Mouse (Mus musculus) erythroblast, adult 5-6 weeks (primary cell): ENCODE data around the gene Nfkbie. TPM values are rescaled to one million over a fixed set of nuclear protein-coding genes. Genes with fewer than 3 reads are reported as not detected.
A peak's percentile ranks its signal among the peaks of the same experiment; 100 is the strongest.

Source experiments
- ATAC-seq: replicated peaks from 2 replicates; pipeline ENCODE4 v1.8.0; 2016; ENCODE audit warnings: moderate number of reproducible peaks, mild to moderate bottlenecking, moderate TSS enrichment, inconsistent platforms; ENCODE audit not compliant: poor library complexity, low FRiP score, severe bottlenecking
- total RNA-seq, 2 experiments: library from RNA; stranded (forward) in 1 of 2; stranded (reverse) in 1 of 2; fragments of 150-400 nt in 1 of 2; fragments of 200-764, 138-1000 nt in 1 of 2; gene quantifications; 2 replicates each; pipeline versions ENCODE4 v1.2.3 to v1.2.4; 2015 to 2017; ENCODE audit warnings: low replicate concordance in 2 of 2

Gene Nfkbie
- total RNA-seq, 2 experiments from 2014 or later, result 1.1 to 1.5 TPM

DNA sequence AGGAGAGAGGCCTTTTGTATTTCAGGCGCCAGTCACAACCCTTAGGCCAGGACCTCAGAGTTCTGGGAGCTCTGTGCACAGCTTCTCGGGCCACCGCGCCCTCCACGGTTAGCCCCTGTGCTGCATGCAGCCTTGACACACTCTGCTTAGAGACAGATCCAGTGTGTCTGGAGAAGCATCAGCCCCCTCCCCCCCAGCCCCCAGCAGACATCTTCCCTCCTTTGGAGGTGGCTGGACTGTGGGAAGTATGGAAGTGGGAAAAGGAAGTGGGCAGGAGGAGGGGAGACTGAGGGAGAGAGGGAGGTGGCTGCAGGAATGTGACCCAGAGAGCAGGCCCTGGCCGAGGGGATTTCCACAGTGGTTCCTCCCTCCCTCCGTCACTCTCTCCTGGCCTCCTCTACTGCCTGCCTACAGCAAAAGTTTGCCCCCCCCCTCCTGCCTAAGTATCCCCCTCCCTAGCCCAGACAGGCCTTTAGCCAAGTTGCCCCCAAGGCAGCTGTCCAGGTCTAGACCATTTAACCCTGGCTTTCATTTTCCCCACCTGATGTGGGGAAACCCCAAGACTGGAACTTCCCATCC, 1.8 kb downstream of the Nfkbie start:
- no peak for ATAC-seq

DNA sequence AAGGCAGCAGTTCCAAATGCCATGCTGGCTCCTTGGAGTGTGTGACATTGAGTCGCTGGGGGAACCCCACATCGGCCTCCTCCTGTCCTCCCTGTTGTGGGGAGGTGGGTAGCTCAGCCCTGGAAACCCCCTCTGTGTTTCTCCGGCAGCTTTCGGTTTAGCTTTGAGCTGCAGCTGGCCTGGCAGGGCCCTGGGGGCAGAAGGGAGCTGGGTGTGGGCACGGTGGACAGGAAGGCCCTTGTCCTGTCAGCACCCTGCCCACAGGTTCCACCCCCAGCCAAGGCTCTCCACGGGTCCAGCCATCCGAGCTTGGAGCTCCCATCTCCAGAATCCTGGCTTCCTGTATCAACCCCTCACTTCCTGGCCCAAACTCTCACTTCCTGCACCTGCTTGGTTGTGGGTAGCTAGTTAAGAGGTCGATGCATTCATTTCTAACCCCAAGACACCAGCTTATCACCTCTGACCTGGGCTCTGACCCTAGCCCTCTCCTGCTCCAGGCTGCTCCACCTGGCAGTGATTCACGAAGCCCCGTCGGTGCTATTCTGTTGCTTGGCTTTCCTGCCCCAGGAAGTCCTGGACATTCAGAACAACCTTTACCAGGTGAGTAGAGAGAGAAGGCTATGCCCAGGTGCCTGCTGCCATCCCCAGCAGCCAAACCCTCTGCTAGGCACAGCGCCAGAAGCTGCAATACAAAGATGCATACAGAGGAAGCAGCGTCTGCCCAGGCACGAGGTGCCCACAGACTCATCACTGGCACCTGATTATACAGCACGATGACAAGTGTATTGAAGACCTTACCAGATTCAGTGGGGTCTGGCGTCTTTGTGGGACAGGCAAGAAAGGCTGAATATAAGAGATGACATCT, 2.7 kb downstream of the Nfkbie start:
- no peak for ATAC-seq

DNA sequence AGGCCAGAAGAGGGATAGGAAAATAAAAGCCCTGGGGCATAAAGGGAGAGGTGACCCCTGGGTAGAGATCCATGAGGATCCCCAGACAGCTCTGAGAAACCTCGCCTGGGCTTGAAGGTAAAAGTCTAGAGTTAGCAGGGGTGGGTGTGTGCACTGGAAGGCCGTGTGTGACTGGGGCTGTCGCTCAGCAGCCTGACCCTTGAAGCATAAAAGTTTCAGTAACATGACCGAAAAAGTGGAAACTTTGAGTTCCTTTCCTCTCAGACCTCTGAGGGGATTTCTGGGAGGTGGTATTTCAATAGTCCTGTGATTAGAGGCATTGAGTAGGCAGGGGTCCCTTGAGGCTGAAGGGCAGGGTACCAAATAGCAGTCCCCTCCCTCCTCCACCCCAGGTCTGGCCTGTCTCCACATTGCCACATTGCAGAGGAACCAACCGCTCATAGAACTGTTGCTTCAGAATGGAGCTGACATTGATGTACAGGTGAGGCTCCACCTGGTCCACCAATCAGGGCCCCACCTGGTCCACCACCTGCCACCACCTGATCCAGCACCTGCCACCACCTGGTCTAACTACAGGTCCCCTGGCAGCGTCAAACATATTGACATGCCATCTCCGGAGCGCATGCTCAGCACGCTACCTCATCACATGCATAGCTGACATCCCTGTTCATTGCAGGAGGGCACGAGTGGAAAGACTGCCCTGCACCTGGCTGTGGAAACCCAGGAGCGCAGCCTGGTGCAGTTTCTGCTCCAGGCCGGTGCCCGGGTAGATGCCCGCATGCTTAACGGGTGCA, 4.4 kb downstream of the Nfkbie start:
- no peak for ATAC-seq

DNA sequence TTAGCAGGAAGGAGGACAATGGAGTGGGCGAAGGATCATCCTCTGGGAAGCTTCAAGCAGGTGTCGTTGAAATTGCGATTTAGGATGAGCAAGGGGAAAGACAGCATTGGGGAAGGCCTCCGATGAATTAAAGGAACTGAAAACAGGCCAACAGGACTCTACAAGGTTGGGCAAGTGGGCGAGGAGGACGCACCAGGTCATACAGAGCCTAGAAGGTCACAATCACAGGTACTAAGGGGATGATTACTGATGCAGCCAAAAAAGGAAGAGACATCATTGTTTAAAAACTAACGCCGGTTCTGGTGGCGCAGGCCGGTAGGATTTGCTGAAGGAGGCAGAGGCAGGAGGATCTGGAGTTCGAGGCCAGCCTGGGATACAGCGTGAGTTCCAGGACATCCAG, 7.7 kb downstream of the Nfkbie start:
- no peak for ATAC-seq

DNA sequence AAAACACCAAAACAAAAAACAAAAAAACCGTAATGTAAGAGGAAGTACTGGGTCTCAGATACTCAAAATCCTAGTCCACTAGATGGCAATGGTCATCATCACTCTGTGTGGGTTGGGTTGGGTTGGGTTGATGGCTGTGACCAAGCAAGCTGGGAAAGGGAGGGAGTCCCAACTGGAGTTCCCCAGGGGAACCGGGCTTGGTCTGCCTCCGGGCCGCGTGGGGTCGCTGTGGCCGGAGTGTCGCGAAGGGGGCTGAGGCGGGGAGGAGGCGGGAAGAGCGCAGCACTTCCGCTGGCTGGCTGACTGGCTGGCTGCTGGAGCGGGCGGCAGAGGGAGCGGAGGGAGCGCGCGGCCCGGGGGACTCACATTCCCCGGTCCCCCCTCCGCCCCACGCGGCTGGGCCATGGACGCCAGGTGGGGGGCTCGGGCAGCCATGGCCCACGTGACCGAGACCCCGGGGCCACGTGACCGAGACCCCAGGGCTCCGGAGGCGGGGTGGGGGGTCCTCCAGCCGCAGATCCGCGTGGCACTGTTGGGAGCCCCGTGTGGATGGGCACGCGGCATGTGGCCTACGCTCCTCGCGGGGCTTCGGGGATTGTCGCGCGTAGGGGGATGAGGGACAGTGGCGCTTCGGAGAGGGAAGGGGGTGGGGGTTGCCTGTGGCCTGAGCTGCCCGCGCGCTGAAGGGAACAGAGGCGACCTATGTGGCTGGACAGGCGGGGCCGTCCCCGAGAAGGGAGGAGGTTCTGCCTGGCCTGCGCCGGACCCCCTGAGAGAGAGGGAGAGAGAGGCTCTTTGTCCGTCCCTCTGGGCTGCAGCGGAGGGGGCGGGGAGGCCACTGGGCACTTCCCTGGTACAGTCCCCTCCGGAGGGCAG, 8.4 kb downstream of the Nfkbie start, which contains the start of gene Slc35b2:
TSS of gene Slc35b2 (plus strand) at position 220 of the 876 bp plus-strand sequence.
- ATAC-seq, result peak; percentile 69

DNA sequence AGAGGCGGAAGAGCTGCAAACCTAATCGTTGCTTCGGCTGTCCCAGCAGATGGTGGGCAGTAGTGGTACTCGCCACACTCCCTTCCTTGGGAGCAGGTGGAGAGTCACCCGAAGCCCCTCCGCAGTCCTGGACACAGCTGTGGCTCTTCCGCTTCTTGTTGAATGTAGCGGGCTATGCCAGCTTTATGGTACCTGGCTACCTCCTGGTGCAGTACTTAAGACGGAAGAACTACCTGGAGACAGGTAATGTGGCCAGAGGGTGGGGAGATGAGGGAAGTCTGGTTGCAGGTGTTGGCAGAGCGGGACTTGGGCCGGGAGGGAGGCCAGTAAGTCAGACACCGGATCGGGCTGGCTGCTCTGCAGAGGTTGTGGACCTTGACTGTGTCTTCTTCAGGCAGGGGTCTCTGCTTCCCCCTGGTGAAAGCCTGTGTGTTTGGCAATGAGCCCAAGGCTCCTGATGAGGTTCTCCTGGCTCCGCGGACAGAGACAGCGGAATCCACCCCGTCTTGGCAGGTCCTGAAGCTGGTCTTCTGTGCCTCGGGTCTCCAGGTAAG, 9.1 kb downstream of the Nfkbie start:
- 0 out of 2 replicates have a peak, but pooled peaks have one; percentile 23 for ATAC-seq

DNA sequence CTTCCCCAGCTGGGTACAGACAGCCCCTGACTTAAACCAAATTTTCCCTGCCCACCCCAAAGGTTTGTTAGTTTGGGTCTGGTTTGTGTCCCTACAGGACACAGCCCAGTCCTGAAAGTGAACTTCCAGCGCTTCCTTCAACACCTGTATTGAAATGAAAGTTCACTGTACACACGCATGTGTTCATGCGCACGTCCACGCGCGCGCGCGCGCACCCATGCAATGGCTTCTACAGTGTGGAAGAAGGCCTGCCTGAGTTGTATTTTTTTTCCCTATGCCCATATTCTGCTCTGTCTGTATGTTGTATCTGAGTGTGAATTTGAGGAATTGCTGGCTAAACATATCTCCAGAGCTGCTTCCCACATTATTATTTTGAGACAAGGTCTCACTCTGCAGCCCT, 9.6 kb downstream of the Nfkbie start:
- ATAC-seq, result no peak

DNA sequence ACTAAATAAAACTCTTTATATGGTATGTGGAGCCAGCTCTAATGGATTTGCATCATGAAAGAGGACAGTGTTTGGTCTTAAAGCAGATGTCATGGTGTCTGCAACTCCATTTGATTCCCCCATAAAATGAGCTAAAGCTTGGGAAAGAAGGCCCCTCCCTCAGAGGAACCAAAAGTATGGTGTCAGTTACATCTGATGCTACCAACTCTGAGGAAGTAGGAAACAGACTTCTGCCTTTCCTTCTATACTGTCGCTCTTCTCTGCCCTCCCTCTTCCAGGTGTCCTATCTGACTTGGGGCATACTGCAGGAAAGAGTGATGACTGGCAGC, 10.5 kb downstream of the Nfkbie start:
- ATAC-seq, result no peak

DNA sequence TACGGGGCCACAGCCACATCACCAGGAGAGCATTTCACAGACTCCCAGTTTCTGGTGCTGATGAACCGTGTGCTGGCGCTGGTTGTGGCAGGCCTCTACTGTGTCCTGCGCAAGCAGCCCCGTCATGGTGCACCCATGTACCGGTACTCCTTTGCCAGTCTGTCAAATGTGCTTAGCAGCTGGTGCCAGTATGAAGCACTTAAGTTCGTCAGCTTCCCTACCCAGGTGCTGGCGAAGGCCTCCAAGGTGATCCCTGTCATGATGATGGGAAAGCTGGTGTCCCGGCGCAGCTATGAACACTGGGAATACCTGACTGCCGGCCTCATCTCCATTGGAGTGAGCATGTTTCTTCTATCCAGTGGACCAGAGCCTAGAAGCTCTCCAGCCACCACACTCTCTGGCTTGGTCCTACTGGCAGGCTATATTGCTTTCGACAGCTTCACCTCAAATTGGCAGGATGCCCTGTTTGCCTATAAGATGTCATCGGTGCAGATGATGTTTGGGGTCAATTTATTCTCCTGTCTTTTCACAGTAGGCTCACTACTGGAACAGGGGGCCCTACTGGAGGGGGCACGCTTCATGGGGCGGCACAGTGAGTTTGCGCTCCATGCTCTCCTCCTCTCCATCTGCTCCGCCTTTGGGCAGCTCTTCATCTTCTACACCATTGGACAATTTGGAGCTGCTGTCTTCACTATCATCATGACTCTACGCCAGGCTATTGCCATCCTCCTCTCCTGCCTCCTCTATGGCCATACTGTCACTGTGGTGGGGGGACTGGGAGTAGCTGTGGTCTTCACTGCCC, 11.1 kb downstream of the Nfkbie start:
- ATAC-seq, result no peak

DNA sequence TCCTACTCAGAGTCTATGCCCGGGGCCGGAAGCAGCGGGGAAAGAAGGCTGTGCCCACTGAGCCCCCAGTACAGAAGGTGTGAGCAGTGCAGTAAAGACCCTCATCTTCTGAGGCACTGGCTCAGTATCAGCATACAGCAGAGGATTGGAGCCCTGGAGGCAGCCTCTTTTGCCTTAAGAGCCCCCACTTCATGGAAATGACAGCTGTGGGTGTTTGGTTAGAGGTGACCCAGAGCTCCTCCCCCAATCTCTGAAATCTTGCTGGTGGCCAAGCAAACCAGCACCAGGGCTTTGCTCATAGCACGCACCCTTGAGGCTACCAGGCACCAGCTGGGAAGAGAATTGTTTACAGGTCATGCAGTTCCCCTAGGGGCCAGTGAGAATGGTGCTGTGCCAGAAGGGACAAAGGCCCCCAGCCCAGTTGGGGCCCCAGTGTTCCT, 11.7 kb downstream of the Nfkbie start:
- no peak for ATAC-seq

DNA sequence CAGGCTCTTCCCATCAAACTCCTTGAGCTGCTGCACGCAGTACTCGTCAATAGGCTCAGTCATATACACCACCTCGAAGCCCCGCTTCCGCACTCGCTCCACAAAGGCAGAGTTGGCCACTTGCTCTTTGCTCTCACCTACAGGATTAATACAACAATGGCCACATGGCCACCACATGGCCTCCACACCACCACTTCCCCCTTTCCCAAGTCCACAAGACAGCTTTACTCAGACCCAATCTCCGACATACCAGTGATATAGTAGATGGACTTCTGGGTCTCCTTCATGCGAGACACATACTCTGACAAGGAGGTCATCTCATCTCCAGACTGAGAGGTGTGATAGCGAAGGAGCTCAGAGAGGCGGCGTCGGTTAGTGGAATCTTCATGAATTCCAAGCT, 13.5 kb downstream of the Nfkbie start:
- ATAC-seq, result no peak

DNA sequence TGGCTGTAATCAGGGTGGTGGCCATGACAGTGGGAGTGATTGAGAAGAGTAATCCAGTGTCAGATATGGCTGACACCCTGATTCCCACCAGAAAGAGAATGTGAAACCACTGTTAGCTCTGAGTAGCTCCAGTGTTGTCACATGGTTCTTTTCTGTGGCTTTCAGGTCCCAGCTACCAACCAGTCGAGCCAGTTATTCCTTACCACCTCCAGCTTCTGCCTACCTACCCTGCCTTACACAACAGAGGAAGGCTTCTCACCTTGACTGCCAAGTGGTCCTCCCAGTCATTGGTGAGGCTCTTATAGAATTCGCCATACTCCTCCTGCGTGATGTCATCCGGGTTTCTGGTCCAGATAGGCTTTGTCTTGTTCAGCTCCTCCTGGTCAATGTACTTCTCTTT, 14.5 kb downstream of the Nfkbie start:
- no peak for ATAC-seq

DNA sequence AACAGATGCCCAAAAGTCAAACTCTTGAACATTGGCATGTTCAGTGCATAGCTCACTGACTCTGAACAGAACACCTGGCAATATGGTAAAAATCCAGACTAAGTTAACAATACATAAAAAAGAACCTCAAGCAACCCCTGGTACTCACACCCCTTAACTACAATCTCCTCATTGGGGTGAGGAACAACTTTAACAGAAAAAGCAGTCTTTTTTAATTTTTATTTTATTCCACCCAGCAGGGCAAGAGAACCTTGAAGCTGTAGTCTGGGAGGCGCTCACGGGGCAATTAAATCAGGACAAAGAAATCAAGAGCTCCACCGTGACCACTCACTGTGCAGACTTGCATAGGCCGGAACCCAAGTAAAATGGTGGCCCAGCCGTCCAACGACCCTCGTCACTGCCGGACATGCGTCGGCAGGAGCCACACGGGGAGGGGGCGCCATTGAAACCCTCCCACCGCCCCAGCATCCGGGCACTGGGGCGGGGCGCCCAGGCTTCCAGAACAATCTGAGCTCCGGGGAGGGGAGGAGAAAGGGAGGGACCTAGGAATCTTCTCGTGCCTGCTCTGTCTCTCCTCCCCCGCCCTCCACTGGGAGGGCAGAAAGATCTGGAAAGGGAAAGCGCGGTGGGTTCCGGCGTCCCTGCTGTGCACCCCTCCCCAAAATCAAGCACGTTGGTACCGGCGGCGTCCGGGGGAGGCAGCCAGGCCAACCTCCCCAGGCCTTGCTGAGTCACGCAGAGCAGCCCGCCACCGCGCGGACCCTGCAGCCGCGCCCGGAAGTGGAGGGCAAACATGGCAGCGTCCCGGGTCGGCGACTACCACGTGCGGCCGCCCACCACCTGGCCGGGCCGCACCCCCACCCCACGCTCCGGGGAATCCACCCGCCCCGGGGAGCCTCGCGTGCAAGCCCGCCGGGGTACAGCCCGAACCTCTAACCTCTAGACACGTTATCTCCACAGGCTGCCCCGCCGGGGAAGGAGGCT, 16.9 kb downstream of the Nfkbie start:
- ATAC-seq, result peak; percentile 52

DNA sequence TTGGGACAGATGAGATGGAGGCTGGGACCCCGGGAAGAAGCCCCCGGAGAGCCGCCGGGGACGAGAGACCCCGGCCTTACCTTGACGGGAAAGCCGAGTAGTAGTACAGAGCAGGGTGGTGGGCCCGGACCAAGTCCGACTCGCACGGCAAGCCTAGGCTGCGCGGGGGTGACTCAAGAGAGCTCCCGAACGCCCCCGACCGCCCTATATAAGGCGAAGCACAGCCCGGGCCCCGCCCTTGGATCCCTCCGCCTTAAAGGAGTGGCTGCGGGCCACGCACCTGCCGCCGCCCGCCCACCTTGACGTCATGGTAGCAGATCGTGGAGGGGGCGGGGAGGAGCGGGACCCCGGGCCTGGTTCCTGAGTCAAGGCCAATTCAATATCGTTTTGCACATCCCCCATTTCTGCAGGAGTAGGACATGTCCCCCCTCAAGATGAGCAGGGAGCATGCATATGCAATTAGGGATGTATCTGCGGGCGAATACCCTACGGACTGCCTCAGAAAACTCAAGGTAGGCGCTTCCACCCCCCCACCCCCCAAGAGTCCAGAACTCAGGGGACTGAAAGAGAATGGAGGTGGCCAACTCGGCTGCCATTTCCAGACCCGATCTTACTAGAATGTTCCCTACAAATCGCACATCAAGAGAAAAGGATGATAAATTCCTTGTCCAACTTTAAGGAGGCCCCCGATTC, 17.7 kb downstream of the Nfkbie start, which contains the start of gene Hsp90ab1:
TSS of gene Hsp90ab1 (minus strand) at position 185 of the 693 bp plus-strand sequence.
- peak; percentile 85 for ATAC-seq

DNA sequence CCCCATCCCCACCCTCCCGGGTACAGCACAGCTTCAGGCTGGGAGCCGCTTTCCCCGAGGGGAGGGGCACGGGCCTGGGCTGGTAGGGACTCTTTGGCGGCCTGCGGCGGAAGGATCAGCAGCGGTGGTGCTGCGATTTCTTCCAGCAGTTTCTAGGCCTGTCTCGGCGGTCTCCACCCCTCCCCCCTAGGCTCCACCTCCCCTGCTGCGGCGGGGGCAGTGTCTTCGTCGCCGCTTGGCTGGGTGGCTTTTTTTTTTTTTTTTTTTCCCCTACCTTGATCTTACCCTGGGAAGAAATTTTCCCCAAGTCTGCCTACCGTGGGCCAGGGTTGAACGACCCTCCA, 18.2 kb downstream of the Nfkbie start:
- ATAC-seq, result peak; percentile 77

DNA sequence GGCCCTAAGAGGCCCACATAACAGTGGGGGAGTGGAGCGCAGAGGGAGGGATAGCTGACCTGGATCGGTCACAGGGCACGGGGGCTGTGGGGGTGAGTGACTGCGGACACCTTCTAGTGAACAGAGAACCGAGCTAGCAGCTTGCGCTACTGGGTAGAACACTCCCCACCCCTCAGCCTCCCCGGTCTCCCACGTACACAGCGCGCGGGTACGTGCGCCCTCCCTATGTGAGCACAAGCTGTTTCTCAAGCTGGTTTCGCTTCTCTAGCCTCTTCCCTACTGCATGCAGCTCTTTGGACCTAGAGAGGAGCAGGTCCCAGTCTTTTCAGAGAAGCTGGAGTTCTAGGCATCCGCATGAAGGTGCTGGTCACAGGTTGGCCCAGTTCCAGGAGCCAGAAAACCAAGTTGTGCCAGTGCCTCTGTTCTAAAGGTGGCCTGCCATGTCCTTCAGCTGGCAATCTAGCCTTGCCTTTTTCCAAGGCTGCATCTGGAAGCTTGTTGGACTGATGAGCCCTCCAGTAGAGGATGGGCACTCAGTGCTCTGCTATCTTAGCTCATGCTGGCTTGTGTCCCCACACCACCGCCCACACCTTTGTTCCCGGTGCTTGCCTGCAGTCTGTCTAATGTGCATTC, 18.7 kb downstream of the Nfkbie start:
- ATAC-seq, result peak; percentile 40
